Mouse (Mus musculus) spleen, postnatal 36 days (tissue): ENCODE results near the gene Tbc1d9b.
A peak's percentile ranks its signal among the peaks of the same experiment; 100 is the strongest.

Experiments
- DNase-seq, 2 experiments: peaks; one replicate each; pipeline ENCODE4 v3.0.0; 2022; ENCODE audit warnings: low spot score in 2 of 2, mixed read lengths in 1 of 2

Tbc1d9b gene

DNA sequence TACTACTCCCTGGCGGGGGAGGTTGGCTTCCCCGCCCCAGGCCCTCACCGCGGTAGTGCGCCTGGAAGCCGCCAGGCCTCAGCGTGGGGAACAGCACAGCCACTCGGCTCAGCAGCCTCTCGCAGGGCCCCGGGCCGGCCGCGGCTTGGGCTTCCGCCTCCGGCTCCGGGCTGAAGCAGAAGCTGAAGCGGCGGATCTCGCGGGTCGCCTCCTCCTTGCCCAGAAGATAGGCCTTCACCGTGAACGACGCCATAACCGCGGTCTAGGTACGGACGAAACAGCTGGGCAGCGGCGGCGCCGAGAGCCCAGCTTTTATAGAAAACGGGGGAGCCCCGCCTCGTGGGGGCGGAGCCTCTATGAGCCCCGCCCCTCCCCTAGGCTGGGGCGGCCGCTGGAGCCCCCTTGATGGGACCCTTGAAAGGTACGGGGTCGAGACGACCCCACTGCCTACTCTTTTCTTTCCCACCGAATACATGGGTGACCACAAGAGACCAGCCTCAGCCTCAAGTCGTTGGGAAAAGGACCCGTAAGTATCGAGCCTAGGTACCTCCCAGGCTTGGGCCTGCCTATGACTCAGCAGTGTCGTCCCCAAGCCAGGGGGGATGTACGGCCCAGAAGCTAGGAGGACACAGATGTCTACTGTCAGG, 79.4 kb downstream of the Tbc1d9b start, which contains the start of the genes Sqstm1 and Mgat4b:
Gene Sqstm1, minus strand, starts transcription at position 323 of the 647 bp plus-strand sequence.
Gene Mgat4b, plus strand, starts transcription at position 386 of the 647 bp plus-strand sequence.
- DNase-seq, result peak; percentile 71 to 78

DNA sequence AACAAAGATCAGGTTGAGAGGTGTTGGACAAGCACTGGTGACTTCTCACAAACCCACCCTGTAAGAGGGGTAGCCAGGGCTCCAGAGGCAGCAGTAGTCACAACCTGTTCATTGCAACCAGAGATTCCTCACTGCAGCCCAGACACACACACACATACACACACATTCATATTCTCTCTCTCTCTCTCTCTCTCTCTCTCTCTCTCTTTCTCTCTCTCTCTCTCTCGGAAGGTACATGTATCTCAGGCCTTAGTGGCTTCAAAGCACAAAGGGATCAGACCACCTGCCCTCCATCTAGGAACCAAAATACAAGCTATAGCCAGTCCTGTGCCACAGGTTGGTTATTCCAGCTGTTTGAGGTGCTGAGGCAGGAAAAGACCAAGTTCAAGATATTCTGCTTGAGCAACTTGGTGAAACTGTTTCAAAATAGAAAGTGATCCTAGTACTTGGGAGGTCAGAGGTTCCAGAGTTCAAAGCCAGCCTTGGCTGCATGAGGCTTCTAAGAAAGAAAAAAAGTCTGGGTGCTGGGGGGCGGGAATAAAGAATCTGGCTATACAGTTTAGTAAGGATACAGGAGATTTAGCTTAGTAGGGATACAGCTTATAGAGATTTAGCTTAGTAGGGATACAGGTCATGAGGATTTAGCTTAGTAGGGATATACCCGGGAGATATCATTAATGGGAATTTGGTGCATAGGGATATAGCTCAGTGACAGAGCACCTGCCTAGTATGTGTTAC, 80.3 kb downstream of the Tbc1d9b start:
- no peak for DNase-seq

DNA sequence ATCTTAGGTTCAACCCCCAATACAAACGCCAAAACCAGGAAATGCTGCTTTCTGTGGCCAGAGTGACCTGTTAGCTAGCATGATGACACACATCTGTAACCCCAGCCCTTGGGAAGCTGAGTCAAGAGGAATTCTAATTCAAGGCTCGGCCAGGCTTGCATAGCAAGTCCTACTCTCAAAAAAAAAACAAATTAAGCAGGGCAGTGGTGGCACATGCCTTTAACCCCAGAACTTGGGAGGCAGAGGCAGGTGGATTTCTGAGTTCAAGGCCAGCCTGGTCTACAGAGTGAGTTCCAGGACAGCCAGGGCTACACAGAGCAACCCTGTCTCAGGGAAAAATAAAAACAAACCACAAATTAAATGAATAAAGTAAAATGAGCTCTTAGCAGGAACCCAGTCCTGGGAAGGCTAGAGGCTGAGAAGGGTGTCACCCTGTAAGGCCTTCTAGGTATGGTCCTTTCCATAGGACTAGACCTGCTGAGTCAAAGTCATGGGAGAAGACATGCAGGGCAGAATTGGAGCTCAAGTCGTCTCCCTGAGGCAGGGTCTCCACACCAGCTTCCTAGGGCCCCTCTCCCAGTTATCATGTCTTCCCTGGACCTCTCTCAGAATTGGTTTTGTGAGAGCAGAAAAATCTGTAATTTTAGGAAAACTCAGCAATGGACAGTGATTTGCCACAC, 81.0 kb downstream of the Tbc1d9b start:
- DNase-seq, result no peak

DNA sequence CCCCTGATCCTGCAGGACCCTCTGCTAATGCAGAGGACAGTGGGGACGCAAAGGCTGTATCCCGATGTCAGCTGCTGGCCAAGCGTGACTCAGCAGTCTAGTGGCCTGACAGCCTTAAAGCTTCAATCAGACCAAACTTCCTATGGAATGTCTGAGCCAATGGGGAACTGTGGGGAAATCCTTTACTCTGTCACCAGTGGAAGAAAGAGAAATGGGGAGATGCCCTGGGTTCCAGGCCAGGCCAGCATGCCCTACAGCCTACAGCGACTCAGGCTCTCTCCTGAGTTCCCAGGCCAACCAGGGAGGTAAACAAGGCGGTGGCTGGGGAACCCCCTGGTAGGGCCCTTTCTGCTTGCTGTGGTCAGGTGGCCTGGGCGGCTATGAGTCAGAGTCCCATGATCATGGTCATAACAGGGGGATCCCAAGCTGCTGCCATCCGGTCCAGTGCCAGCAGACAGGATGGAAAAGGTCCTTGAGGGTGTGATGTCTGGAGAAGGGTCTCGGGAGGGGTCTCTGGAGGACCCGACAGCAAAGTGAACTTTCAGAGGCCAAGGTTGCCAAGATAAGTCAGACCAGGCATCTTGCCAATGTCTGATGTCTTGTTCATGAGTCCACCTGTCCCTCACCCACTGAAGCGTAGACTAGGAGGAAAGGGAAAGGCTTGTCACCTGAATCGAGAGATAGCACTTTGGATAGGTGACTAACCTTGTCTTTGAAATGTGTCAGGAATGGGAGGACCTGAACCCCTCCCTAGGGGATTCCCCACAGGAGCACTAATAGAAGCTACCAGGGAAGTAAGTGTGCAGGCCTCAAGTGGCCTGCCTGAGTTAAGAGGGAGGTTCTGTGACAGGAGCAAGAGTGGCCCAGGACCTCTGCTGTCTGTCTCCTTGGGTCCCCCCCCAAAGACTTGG, 81.9 kb downstream of the Tbc1d9b start:
- DNase-seq, result peak; percentile 38 to 47

DNA sequence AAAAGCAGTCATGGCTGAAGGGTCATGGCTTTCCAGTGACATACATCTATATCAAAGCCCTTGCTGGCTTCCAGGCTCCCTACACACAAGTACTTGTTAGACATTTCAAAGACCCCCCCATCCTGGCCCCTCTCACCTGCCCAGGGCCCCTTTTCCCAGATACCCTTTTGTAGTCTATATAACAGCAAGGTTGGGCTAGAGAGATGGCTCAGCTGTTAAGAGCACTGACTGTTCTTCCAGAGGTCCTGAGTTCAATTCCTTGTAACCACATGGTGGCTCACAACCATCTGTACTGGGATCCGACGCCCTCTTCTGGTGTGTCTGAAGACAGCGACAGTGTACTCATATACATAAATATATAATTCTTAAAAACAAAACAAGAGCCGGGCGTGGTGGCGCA, 83.4 kb downstream of the Tbc1d9b start:
- DNase-seq, result no peak

DNA sequence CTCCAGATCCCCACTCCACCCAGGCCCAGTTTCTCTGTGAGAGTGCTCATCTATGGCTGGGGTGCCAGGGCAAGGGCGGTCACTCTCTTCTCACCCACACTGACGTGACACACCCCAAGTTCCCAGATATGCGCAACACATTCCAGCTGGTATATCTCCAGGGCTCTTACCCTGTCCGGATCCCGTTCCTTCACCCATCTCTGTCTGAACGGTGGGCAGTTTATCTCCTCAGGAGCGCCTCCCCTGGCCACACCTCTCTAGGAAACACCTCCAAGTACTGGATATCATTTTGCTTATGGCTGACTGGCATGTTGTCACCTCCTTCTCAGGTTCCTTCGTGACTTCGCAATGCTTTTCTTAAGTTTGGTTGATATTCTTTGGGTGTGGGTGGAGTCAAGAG, 84.4 kb downstream of the Tbc1d9b start:
- no peak for DNase-seq

DNA sequence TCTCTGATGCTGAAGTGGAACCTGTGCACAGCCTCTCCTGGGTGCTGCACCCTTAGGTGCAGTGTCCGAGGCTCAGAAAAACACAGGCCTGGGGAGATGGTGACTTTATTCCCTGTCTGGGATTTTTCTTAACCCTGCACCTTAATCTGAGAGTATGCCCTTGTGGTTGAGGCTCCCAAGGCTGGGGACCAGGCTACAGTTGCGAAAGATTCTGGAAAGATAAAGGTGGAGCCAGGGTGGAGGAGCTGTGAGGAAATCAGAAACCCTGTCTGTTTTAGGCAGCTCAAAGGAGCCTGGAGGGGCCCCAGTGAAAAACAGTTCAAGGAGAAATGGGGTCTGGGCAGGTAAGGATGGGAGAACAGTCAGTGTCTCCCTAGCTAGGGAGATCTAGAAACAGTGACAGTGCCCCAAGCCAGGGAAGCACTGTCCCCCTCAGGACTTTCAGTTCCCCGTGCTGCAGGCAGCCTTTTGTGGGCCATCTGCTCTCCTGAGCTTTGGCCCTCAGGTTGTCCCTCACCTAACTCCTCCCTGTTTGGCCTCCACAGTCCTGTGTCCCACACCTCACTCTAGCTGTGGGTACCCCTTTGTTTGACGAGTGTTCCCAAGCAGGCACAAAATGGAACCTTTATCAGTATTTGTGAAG, 85.6 kb downstream of the Tbc1d9b start:
- DNase-seq, result no peak

DNA sequence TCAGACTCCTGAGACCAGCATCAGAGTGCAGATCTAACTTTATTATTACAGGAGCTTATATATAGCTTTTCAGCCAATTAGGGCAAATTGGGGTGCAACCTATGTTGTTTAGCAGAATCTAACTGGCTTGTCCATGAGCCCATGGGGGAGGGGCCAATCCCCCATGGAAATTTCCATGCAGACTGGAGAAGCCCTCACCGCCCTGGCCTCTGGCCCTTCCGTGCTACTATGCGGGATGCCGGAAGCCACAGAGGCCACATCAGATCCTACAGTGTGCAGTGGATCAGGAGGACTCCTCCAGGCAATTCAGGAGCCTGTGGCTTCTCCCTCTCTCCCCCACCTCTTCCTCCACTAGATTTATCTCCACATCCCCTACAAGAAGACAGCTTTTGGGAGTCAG, 86.6 kb downstream of the Tbc1d9b start:
- DNase-seq, result no peak

DNA sequence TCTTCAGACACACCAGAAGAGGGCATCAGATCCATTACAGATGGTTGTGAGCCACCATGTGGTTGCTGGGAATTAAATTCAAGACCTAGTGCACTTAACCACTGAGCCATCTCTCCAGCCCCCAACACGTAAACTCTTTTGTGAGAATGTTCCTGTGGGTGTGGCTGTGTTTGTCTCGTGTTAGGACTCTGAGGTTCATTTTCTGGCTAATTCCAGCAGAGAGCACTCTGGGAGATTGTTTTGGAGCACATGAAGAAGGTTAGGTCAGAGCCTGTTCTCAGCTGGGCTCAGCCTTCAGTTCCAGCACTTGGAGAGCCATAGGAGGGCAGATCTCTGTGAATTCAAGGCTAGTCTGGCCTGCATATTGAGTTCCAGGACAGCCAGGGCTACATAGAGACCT, 88.6 kb downstream of the Tbc1d9b start:
- no peak for DNase-seq
